Mouse (Mus musculus) telencephalon, adult 2 months (tissue): ENCODE measurements around the gene Ppp1r3c.
"Not testable (repeated sequence)": the region's sequence is repeated elsewhere in the genome, so short reads cannot be mapped to it uniquely, and the experiment has no call there.

Experiments used
- DNase-seq: peaks from one replicate; pipeline ENCODE4 v3.0.0-alpha.2; 2011; ENCODE audit warnings: low read depth, low spot score

Ppp1r3c gene

DNA sequence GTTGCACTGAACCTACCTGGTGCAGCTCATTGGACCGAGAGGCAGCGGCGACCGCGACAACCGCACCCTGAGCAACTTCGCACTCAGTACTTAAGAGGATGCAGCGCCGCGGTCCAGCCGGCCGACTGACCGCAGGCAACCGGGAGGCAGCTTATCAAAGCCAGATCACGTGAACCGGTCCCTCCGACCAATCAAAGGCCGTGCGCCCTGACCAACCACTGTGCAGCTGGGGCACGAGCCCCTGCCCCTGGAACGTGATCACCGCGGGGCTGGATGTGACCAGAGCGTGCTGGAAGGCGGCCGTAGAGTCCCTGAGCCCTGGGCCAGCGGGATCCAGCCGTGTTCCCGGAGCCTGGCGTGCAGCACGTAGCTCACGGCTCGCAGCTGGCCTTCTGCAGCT is at the start of gene Ppp1r3c:
Gene Ppp1r3c (minus strand): TSS at position 117 of the 400 bp plus-strand sequence.
- DNase-seq, result peak; percentile 80

- DNase-seq, result no peak
Measured at GRCm38 (mm10) chr19:36783179-36783578, 46.7 kb upstream of the Ppp1r3c start.

- no peak for DNase-seq
Measured at GRCm38 (mm10) chr19:36782591-36782990, 46.1 kb upstream of the Ppp1r3c start.

DNA sequence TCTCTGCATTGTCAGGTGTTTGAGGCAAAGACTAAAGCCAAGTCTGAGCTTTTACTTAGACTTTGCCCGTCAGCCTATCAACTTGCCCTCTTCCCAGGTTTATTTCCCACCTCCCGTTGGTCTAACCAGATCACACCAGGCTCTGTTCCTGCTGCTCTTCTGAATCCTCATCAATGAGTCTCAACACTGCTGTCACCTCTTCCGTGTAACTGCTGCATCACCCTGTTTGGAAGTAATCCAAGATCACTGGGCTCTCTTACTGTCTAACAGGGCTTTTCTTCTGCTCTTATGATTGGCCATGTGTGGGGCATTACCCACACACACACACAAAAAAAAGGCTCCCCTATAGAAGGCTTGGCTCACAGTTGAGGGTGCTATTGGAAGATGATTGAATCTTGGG is 45.5 kb upstream of the Ppp1r3c start:
- no peak for DNase-seq

DNA sequence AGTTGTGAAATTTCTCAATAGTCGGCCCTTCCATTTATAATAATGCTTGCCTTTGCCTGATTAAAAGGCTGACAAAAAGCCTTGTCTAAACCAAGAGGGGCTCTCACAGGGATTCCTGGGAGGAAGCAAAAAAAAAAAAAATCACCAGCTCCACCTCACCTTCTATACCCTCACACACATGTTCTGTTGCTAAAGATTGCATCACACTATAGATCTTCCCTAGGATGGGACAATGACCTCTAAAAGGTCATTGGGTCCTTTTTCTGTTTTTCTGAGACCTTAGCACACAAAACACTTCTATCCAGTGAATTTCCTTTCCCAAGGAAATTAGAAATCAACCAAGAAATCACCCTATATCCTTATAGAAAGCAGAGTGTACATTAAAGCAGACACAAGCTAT is 43.9 kb upstream of the Ppp1r3c start:
- DNase-seq, result no peak

GRCm38 (mm10) chr19:36779765-36780164 is 43.3 kb upstream of the Ppp1r3c start:
- no peak for DNase-seq

GRCm38 (mm10) chr19:36775531-36775930 is 39.1 kb upstream of the Ppp1r3c start:
- no peak for DNase-seq

GRCm38 (mm10) chr19:36773716-36774459 is 37.4 kb upstream of the Ppp1r3c start:
- DNase-seq, result no peak

DNA sequence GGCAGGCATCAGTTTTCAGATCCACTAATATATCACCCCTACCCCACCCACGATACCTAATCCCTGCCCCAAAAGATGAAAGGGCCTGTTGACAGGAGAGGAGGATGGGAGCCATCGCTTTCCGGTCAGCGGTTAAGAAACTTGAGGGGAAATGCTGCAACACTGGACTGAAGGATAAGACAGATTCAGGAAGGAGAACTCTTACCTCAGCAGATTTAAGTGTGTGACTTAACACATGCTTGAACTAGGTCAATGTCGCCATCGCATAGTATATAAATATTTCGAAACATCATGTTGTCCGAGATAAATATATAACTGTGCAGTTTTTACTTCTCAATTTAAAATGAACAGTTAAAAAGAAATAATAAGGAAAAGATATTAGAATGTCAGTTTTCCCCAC is 31.6 kb upstream of the Ppp1r3c start:
- DNase-seq, result no peak

GRCm38 (mm10) chr19:36764451-36764850 is 28.0 kb upstream of the Ppp1r3c start:
- DNase-seq, result no peak

- DNase-seq, result no peak
Measured at GRCm38 (mm10) chr19:36748996-36749395, 12.5 kb upstream of the Ppp1r3c start.

DNA sequence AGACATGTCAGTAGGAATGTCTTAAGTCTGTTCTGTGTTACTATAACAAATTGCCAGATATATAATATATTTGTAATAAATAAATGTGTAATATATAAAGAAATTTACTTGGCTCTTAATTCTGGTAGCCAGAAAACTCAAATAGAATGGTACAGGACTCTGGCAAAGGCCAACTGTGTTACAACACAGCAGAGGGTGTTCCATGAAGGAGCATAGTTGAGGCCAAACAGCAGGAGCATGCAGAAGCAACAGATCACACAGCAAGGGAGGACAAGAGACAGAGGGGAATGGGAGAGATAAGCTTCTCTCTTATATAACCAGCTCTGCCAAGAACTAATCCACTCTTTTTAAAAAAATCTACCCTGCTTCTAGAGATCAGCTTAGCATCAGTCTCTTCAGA is 5.9 kb upstream of the Ppp1r3c start:
- DNase-seq, result no peak

GRCm38 (mm10) chr19:36739566-36740211 is 3.2 kb upstream of the Ppp1r3c start:
- DNase-seq, result no peak

- no peak for DNase-seq
Measured at GRCm38 (mm10) chr19:36738009-36738408, 1.6 kb upstream of the Ppp1r3c start.

- no peak for DNase-seq
Measured at GRCm38 (mm10) chr19:36737087-36737486, 634 bp upstream of the Ppp1r3c start.

GRCm38 (mm10) chr19:36734308-36735038 is 2.0 kb downstream of the Ppp1r3c start:
- DNase-seq, result no peak

DNA sequence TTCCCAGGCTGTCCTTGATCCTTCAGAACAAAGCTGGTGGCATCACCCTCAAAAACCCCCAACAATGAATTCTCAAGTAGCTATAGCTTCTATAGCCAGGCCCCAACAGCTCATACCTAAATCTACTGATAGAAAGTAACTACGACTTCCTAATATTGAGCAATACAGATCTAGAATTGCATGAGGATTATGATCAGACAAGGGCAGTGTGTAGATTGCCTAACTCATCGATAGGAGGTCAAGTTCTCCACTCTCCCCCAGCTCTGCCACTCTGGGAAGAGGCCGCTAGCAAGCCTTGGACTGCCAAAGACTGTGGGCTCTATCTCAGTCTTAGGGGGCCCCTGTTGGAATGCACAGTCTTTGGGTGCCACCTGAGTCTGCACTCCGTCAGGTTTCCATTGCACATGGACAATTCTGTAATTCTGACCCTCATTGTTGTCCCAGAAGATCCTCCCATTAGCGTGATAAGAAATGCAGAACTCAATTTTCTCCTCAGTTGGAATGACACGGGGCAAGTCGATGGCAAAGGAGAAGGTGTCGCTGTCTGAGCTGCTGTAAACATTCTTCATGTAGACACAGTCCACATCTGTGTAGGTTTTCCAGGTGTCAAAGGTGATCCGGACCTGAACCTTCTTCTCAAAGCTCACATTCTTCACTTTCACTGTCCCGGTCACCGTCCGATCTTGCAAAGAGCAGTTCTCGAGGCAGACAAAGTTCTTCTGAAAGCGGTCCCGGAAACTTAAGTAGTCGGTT is 3.1 kb downstream of the Ppp1r3c start:
- DNase-seq, result no peak

- no peak for DNase-seq
Measured at GRCm38 (mm10) chr19:36731310-36731709, 5.1 kb downstream of the Ppp1r3c start.

GRCm38 (mm10) chr19:36730414-36730813 is 6.0 kb downstream of the Ppp1r3c start:
- DNase-seq, result not testable (repeated sequence)

DNA sequence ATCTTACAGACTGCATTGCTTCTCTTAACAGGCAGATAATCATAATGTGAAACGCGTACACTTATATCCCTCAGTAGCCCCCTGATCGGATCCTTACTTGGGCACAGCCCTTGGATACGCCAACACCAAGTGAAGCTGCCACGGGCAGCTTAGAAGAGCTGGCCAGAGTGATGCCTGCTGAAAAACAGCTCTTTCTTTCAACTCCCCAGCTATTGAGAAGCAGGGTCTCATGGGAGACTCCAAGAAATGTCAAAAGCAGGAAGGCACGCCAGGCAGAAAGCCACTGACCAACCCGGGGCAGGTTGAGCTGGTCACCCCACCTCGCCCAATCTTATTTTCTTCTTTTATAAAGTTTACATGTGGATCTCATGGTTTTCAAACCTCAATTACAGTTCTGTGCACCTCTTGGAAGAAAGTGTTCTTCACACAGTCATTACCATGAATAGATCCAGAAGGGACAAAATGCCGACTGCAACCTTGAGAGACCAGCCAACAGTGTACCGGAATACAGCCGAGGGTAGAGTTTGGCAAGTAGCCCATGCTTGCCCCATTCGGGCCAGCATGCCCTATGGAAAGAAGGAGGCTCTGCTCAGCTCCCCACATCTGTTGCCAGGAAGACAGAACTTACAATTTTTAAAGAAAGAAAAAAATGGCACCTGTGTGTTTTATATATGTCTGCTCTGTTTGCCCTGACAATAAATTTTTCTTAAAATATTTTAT is 7.6 kb downstream of the Ppp1r3c start:
- DNase-seq, result no peak

DNA sequence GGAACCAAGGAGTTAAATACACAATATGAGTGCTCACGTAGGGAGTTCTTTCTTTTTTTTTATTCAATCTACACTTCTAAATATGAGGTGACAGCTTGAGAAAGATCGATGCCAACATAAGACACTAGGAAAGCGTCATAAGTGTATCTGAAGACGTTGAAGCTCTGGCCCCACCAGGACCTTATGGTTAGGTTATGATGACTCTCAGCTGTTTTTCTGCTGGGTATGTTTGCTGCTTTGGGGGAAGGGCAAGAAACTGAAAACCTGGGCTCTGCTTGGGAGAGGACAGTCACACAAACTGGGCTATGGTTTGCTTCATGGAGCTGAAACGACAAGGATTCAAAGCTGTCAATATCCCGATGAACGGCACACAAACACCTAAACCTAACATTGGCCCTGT is 11.5 kb downstream of the Ppp1r3c start:
- no peak for DNase-seq
